Mouse (Mus musculus) bone marrow macrophage, adult 2 months (primary cell): ENCODE measurements around the gene Banf2. TPM values are rescaled to one million over a fixed set of nuclear protein-coding genes. Genes with fewer than 3 reads are reported as not detected.

ENCODE experiments used
- H3K27ac ChIP-seq: 2 replicates; pipeline ENCODE4 v1.5.1; 2012; ENCODE audit warnings: low read depth, low read length; ENCODE audit not compliant: insufficient read depth
- H3K4me1 ChIP-seq: 2 replicates; pipeline ENCODE4 v1.6.1; 2012; ENCODE audit warnings: low read length; ENCODE audit not compliant: control insufficient read depth, insufficient read depth
- H3K4me3 ChIP-seq: 2 replicates; pipeline ENCODE4 v1.5.1; 2012; ENCODE audit warnings: mild to moderate bottlenecking, low read length, moderate library complexity; ENCODE audit not compliant: insufficient read depth
- CTCF ChIP-seq: IDR thresholded peaks from 2 replicates; pipeline ENCODE4 v1.5.1; 2012; ENCODE audit warnings: low read depth, mild to moderate bottlenecking, low read length, moderate library complexity
- POLR2A ChIP-seq: IDR thresholded peaks from 2 replicates; pipeline ENCODE4 v1.6.1; 2012; ENCODE audit warnings: mild to moderate bottlenecking, low read depth, low read length, borderline replicate concordance
- polyA plus RNA-seq: library from polyadenylated mRNA; stranded (reverse); fragments of >200 nt; gene quantifications from 2 replicates; pipeline ENCODE4 v1.2.4, GENCODE M21; 2012; ENCODE audit not compliant: missing spikeins, insufficient read depth, insufficient read length

Banf2 gene
- polyA plus RNA-seq, 1 experiment, result not detected

- H3K27ac ChIP-seq, result no peak overlapping the region
- TF ChIP-seq CTCF, result no peak
- TF ChIP-seq POLR2A, result no peak
- no peaks in the 10 kb centered on the region for H3K4me1 ChIP-seq
- H3K4me3 ChIP-seq, result no peak overlapping the region
These were observed 53.5 kb downstream of the Banf2 start for GRCm38 (mm10) chr2:144086183-144086847.

- no peak overlapping the region for H3K4me3 ChIP-seq
- H3K27ac ChIP-seq, result no peak overlapping the region
- TF ChIP-seq POLR2A, result no peak
- no peak for TF ChIP-seq CTCF
- peaks cover 2% of the 10 kb centered on the region; the same call in 1 of the 2 replicates for H3K4me1 ChIP-seq
These were observed 55.2 kb downstream of the Banf2 start for GRCm38 (mm10) chr2:144087899-144088584.

DNA sequence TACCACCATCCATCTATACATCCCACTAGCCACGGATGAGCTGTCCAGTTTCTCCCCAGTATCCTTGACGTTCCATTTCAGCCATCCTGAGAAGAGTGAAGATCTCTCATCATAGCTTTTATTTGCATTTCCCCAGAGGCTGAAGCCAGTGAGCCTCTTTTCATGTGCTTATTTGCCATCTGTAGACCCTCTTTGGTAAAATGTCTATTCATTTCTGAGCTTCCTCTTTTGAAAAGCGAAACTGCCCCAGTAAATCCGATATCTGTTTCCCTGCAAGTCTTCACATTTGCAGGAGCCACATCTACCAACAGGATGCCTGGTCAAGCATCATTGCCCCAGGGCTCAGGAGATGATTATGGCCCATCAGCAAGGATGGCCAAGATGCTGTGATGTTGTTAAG, 59.9 kb downstream of the Banf2 start:
- no peak for TF ChIP-seq CTCF
- TF ChIP-seq POLR2A, result no peak
- Histone ChIP-seq H3K27ac (no peak overlapping the region), H3K4me3 (no peak overlapping the region), H3K4me1 (peaks cover 3% of the 10 kb centered on the region; the same call in 1 of the 2 replicates)

GRCm38 (mm10) chr2:144094721-144095120, 61.9 kb downstream of the Banf2 start:
- Histone ChIP-seq H3K4me1 (peaks cover 3% of the 10 kb centered on the region; the same call in 1 of the 2 replicates), H3K4me3 (no peak overlapping the region), H3K27ac (no peak overlapping the region)
- TF ChIP-seq POLR2A (no peak), CTCF (no peak)

DNA sequence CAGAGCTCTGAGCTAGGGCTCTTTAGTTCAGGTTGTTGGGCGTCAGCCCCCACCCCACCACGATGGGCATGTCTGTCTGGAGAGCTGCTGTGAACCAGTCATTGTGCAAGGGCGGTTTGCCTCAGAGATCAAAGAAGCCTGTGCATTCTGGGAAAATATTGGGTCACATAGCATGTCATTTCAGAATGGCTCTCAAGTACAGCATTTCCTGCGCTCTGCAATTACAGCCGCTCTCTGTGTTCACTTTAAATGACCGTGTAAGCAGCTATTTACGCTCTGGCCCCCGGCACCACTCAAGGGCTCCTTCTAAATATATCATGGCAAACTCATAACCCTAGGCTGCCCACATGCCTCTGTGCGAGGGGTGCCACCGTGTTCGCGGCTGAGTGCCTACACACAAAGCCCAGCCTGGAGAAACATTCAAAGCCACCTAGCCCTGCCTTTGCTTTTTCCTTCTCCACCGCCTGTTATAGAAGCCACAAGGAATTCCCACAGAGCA, 68.7 kb downstream of the Banf2 start:
- TF ChIP-seq POLR2A (no peak), CTCF (no peak)
- H3K4me1 ChIP-seq, result no peaks in the 10 kb centered on the region
- H3K4me3 ChIP-seq, result no peak overlapping the region

DNA sequence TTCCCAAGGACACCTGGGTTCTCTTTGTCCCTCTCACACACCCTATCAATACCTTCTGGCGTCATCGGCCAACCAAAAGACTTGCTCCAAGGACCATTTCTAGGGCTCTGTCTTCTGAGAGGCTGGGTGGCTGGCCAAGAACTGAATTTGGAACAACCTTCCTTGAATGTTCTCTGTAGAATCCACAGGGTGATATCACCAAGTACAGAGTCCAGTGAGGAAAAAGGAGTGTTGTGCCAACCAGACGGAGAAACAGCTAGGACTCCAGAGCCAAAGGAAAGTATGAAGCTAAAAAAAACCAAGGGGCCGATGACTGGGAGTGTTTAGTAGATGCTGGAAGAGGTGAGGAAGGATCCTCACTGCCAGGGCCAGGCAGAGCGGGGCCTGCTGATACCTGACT, 74.5 kb downstream of the Banf2 start:
- Histone ChIP-seq H3K4me1 (no peaks in the 10 kb centered on the region), H3K4me3 (no peak overlapping the region), H3K27ac (no peak overlapping the region)
- TF ChIP-seq CTCF (no peak), POLR2A (no peak)

More for the DNA sequence above, 68.7 kb downstream of the Banf2 start:
- H3K27ac ChIP-seq, result no peak overlapping the region

DNA sequence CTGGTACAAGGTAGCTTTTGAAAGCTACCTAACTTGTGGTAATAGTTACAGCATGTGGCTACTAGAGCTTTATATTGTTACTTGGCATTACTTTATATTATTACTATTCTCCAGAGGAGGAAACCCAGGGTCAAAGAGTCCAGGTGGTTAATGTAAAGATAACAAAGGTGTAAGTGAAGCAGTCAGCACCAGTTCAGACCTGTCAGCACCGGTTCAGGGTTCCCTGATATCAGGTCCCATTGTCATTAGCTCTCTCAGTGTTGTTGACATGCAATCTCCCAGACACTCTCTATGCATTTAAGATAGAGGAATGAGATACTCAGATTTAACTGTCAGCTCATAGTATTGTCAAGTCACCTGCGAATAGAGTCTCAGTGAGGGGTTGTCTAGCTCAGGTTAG, 75.0 kb downstream of the Banf2 start:
- no peak for TF ChIP-seq CTCF
- no peak for TF ChIP-seq POLR2A
- H3K27ac ChIP-seq, result no peak overlapping the region
- H3K4me1 ChIP-seq, result no peaks in the 10 kb centered on the region
- H3K4me3 ChIP-seq, result no peak overlapping the region

DNA sequence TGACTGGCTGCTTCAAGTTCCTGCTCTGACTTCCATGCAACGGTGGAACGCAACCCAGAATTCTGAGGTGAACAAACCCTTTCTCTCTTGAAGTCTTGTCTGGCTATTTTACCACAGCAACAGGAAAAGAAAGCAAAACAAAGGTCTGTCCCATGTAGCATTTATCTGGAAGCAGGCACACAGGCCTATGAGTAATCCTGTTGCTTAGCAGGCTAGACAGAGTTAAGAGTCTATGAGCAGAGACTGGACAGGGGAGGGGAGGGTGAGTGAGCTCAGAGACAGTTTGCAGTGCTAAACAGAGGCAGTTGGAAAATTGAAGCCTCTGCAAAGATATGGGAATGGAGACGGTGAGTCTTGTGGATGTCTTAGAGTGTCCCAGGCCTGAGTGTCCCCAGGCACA, 75.5 kb downstream of the Banf2 start:
- TF ChIP-seq CTCF (no peak), POLR2A (no peak)
- H3K4me1 ChIP-seq, result no peaks in the 10 kb centered on the region
- H3K4me3 ChIP-seq, result no peak overlapping the region
- no peak overlapping the region for H3K27ac ChIP-seq

DNA sequence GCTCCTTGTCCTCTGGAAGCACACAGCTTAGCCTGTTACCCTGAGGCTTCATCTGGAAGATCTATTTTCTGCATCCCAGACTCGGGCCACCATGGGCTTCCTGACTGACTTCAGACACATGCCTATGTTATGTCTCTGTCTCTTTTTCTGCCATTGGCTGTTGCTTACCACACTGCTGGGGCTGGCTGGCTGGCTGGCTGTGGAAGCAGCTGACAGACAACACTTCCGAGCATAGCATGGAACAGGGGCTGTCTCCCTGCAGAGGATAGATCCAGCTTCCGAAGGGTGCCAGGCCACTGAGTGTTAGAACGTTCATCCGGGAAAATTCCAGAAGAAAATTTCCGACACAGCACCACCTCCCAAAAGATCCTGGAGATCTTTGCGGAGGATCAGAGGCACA, 79.1 kb downstream of the Banf2 start:
- H3K4me3 ChIP-seq, result no peak overlapping the region
- H3K27ac ChIP-seq, result no peak overlapping the region
- peaks cover 5% of the 10 kb centered on the region; the same call in 1 of the 2 replicates for H3K4me1 ChIP-seq
- TF ChIP-seq POLR2A (no peak), CTCF (no peak)

- Histone ChIP-seq H3K4me1 (peaks cover 5% of the 10 kb centered on the region; the same call in 1 of the 2 replicates), H3K27ac (no peak overlapping the region), H3K4me3 (no peak overlapping the region)
- no peak for TF ChIP-seq POLR2A
- TF ChIP-seq CTCF, result no peak
These were observed 79.8 kb downstream of the Banf2 start for GRCm38 (mm10) chr2:144112666-144113065.

GRCm38 (mm10) chr2:144118061-144118460, 85.2 kb downstream of the Banf2 start:
- Histone ChIP-seq H3K4me1 (peaks cover 5% of the 10 kb centered on the region; the same call in 1 of the 2 replicates), H3K27ac (no peak overlapping the region), H3K4me3 (no peak overlapping the region)
- TF ChIP-seq CTCF (no peak), POLR2A (no peak)
